Mouse (Mus musculus): ENCODE results near the gene Rtn4rl1.
"Not testable (repeated sequence)": the region's sequence is repeated elsewhere in the genome, so short reads cannot be mapped to it uniquely, and the experiment has no call there.

Gene Rtn4rl1

DNA sequence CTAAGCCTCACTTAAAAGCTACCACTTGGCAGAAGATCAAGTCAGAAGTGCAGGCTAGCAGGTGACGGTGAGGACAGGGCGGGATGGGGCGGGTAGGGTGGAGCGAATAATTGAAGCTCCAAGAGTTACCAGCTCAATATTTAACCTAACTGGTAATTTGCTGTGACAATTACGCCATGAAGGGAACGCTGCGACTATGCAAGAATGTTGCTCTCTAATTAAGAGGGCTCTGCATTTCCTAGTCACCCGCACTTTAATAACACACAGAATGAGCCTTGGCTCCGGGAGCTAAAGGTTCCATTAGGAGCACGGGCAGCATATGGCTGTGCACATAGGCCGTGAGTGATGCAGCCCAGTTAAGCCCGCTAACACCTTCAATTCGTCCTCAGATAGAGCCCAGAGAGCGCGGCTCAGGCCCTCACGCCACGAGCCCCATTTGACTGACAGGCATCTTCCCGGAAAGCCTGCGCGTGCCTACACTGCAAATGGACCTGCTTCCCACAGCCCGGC, 100.3 kb downstream of the Rtn4rl1 start:
- POLR2A ChIA-PET: interaction anchor here in 3 of 4 experiments (0.6 to 6.9 kb wide), 19 partner anchors 11 to 220 kb away, joined by 3 to 50 read pairs (median 4); partner anchors contain the start of genes Dph1 (in 2 of the 3), Rpa1 (in 2 of the 3), Smyd4 (in 2 of the 3) and Hic1 (in 1 of the 3)
- CTCF ChIA-PET: interaction anchor here in 3 of 4 experiments (0.6 to 1.3 kb wide), 5 partner anchors 18 to 167 kb away, joined by 3 to 13 read pairs (median 3); partner anchors contain the start of genes Hic1 (in 1 of the 3) and Tlcd2 (in 1 of the 3)

DNA sequence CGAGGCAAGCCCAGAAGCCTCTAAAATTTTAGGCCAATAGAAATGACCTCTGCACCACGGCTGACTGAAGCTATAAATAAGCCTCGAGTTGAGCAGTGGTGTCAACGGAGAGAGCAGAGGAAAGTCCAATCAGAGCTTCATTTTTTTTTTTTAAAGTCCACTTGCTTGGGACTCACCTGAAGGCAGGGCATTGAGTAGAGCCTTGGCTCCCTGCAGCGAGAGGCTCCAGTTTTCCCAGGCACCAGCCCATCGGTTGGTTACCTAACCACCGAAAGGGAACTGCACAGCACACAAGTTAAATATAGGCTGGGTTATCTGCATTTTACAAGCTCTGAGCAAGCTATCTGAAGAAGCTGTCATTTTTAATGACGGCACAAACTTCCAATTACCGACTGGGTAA, 101.3 kb downstream of the Rtn4rl1 start:
- ChIA-PET POLR2A (interaction anchor here (0.6 to 6.9 kb wide), 16 partner anchors 8 to 166 kb away, joined by 3 to 50 read pairs (median 4); partner anchors contain the start of genes Dph1 (in 2 of the 4), Rpa1 (in 1 of the 4) and Smyd4 (in 1 of the 4)), CTCF (no interaction called here)

DNA sequence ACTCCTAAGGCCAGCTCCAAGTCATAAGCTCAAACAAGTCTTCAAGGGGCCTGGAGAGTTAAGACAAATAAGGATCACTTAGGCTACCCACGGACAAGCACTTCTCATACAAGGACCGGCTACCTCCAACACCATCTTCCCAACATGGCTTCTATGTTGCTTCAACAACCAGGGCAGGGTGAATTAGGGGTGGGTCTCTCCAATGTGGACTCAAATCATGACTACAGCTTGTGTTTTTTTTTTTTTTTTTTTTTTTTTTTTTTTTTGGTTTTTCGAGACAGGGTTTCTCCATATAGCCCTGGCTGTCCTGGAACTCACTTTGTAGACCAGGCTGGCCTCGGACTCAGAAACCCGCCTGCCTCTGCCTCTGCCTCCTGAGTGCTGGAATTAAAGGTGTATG, 102.0 kb downstream of the Rtn4rl1 start:
- CTCF ChIA-PET: not testable (repeated sequence)
- POLR2A ChIA-PET: interaction anchor here in 2 of 4 experiments (1.0 to 6.9 kb wide), 7 partner anchors 10 to 165 kb away, joined by 3 to 50 read pairs (median 5); no protein-coding TSS in a partner anchor

- CTCF ChIA-PET: interaction anchor here in 2 of 4 experiments (0.6 kb wide), 2 partner anchors 16 to 173 kb away, joined by 3 to 4 read pairs; no protein-coding TSS in a partner anchor
- POLR2A ChIA-PET: interaction anchor here in 2 of 4 experiments (0.6 to 6.9 kb wide), 6 partner anchors 12 to 360 kb away, joined by 3 to 50 read pairs (median 6); no protein-coding TSS in a partner anchor
These were observed 102.9 kb downstream of the Rtn4rl1 start for GRCm38 (mm10) chr11:75296406-75297005.

- POLR2A ChIA-PET: interaction anchor here in 1 of 4 experiments (1.2 to 6.3 kb wide), 2 partner anchors 15 to 16 kb away, joined by 3 to 34 read pairs; no protein-coding TSS in a partner anchor
- CTCF ChIA-PET: interaction anchor here in 1 of 4 experiments (0.6 kb wide), 1 partner anchor 66 kb away, joined by 4 read pairs; no protein-coding TSS in a partner anchor
These were observed 104.0 kb downstream of the Rtn4rl1 start for GRCm38 (mm10) chr11:75297631-75298030.

DNA sequence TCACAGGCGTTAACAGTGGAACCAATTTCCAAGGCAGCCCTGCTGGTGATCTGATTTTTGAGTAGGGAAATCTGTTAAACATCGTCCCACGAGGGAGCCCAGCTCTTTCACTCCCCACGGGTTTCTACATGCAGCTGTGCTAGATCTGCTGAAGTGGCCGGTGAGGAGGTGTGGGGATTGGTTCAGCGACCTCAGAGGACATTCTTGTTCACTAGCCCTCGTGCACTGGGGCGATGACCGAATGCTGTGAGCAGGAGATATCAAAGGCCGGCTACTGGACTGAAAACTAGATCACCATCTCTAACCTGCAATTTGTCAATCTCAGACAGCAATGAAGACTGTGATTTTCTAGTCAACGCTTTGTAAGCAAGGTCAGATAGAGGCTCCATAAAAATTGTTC, 104.9 kb downstream of the Rtn4rl1 start:
- CTCF ChIA-PET: interaction anchor here in 2 of 4 experiments (0.6 to 0.9 kb wide), 2 partner anchors 8 to 90 kb away, joined by 3 read pairs; no protein-coding TSS in a partner anchor
- POLR2A ChIA-PET: interaction anchor here in 2 of 4 experiments (0.6 to 6.3 kb wide), 6 partner anchors 10 to 775 kb away, joined by 3 to 34 read pairs (median 4); partner anchors contain the start of genes Rpa1 (in 1 of the 2) and Smyd4 (in 1 of the 2)

DNA sequence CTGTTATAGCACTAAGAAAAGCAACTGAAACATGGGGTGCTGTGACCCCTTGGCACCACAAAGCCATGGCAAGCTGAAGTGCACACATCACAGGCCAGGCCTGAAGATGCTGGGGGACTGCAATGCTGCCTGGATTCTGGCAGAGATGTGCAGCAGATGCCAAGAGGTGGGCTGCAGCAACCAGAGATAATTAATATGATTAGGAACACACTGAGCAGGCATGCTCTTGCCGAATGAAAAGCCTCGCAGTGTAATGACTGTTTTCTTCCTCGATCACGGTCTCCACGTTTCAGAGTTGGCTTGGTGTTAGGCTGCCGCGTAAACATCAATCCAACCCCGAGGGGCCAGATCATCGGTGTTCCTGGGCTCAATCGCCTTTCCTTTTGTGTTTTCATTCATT, 106.2 kb downstream of the Rtn4rl1 start:
- ChIA-PET CTCF (no interaction called here), POLR2A (interaction anchor here in 1 of 4 experiments (1.4 kb wide), 1 partner anchor 9 kb away, joined by 4 read pairs; no protein-coding TSS in a partner anchor)

- CTCF ChIA-PET: interaction anchor here in 1 of 4 experiments (1.1 kb wide), 1 partner anchor 11 kb away, joined by 3 read pairs; no protein-coding TSS in a partner anchor
- POLR2A ChIA-PET: interaction anchor here in 2 of 4 experiments (1.7 to 1.9 kb wide), 3 partner anchors 10 to 14 kb away, joined by 4 to 9 read pairs (median 5); no protein-coding TSS in a partner anchor
These were observed 107.4 kb downstream of the Rtn4rl1 start for GRCm38 (mm10) chr11:75300954-75301353.

- CTCF ChIA-PET: interaction anchor here (0.6 to 1.1 kb wide), 7 partner anchors 14 to 107 kb away, joined by 3 to 6 read pairs (median 3); partner anchors contain the start of genes Rpa1 (in 1 of the 4) and Smyd4 (in 1 of the 4)
- POLR2A ChIA-PET: interaction anchor here in 2 of 4 experiments (0.7 to 2.4 kb wide), 6 partner anchors 10 to 127 kb away, joined by 3 to 8 read pairs (median 5); no protein-coding TSS in a partner anchor
These were observed 111.2 kb downstream of the Rtn4rl1 start for GRCm38 (mm10) chr11:75304797-75305196.

- CTCF ChIA-PET: interaction anchor here in 2 of 4 experiments (0.6 to 0.8 kb wide), 2 partner anchors 121 to 202 kb away, joined by 3 read pairs; no protein-coding TSS in a partner anchor
- POLR2A ChIA-PET: interaction anchor here in 2 of 4 experiments (0.5 to 1.3 kb wide), 9 partner anchors 9 to 152 kb away, joined by 3 to 5 read pairs (median 3); partner anchors contain the start of genes Hic1 (in 1 of the 2), Serpinf1 (in 1 of the 2) and Tlcd2 (in 1 of the 2)
These were observed 115.1 kb downstream of the Rtn4rl1 start for GRCm38 (mm10) chr11:75308650-75309049.

- CTCF ChIA-PET: interaction anchor here in 2 of 4 experiments (1.4 to 1.6 kb wide), 2 partner anchors 13 to 96 kb away, joined by 3 to 4 read pairs; no protein-coding TSS in a partner anchor
- POLR2A ChIA-PET: interaction anchor here in 3 of 4 experiments (0.6 to 4.1 kb wide), 3 partner anchors 9 to 408 kb away, joined by 3 to 34 read pairs (median 4); no protein-coding TSS in a partner anchor
These were observed 117.2 kb downstream of the Rtn4rl1 start for GRCm38 (mm10) chr11:75310813-75311212.

DNA sequence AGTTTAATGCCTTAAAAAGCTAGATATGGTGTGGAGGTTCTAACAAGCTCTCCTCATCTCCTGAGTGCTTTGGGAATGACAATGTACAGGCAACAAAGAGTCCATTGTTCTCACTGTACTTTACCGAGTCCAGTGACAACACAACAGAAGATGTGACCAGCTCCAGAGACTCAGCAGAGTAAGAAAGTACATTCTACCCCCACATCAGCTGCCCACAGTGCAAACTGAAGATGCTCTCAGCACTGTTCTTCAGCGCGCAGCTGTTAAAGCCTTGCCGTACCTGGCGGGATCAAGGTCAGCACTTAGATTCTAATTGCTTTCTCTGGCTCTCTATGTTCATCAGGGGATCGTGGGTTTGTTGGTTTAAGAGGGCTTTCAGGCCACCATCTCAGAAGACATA, 118.2 kb downstream of the Rtn4rl1 start:
- POLR2A ChIA-PET: interaction anchor here in 3 of 4 experiments (0.6 to 4.1 kb wide), 7 partner anchors 9 to 188 kb away, joined by 3 to 34 read pairs (median 4); no protein-coding TSS in a partner anchor
- CTCF ChIA-PET: interaction anchor here (0.6 to 1.6 kb wide), 4 partner anchors 10 to 95 kb away, joined by 3 to 4 read pairs (median 4); no protein-coding TSS in a partner anchor

DNA sequence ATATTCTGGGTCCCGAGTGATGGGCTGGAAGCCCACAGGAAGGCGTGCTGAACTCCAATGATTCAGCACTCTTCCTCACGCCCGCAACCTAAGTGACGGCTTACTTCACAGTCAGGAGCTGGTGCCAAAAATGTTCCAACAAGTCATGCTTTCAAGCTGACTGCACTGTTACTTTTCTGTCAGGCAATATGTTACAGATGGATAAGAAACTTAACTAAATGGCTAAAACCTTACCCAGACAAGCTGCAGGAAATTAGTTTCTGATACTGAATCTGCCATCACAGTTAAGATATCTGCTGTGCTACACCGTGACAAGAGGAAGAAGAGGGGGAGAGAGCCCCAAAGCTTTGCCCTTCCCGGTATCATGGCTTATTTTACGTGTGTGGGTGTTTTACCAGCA, 120.3 kb downstream of the Rtn4rl1 start:
- ChIA-PET POLR2A (interaction anchor here in 2 of 4 experiments (0.7 to 4.1 kb wide), 9 partner anchors 8 to 119 kb away, joined by 3 to 34 read pairs (median 4); no protein-coding TSS in a partner anchor), CTCF (no interaction called here)

Measured in embryonic stem cell, embryonic (primary cell).